Mouse (Mus musculus): ENCODE measurements around the gene Cdh15. TPM values are rescaled to one million over a fixed set of nuclear protein-coding genes. Genes with fewer than 3 reads are reported as not detected.

Cdh15 gene
- polyA plus RNA-seq, 1 experiment from 2014 or later: 0.59 TPM

DNA sequence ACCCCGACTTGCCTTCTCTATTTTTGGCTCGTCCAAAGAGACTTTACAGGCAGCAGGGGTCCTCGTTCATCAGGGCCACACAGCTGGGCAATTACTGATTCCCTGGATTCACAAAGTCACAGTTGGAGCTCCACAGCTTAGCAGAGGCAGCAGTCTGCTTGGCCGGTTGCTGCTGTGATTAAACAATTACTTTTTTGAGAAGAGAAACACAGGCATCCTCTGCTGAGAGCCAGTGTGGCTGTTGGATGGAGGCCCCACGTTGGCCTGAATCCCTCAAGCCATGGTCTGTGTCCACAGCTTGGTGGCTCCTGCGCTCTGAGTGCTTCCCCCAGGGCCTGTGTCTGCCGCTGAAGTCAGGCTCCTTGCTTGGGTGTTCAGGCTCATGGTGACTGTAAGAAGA is 33.2 kb upstream of the Cdh15 start:
- Histone ChIP-seq H3K4me2 (no peak overlapping the region), H3K9me3 (ENCODE audit: control insufficient read depth, low read length) (no peaks in the 10 kb centered on the region), H3K36me3 (ENCODE audit: control insufficient read depth, insufficient read depth, low read length) (no peaks in the 10 kb centered on the region; the same call in 1 of the 2 replicates), H3K4me3 (ENCODE audit: low read depth, low read length) (no peak overlapping the region), H3K9ac (ENCODE audit: low read length) (no peak overlapping the region), H3K27ac (ENCODE audit: low read depth, low read length) (no peak overlapping the region), H3K4me1 (ENCODE audit: control insufficient read depth, insufficient read depth, low read length) (peaks cover 5% of the 10 kb centered on the region), H3K27me3 (ENCODE audit: control insufficient read depth, insufficient read depth, low read length) (no peaks in the 10 kb centered on the region)
- DNase-seq (ENCODE audit: low spot score, missing footprints) (no peak), ATAC-seq (ENCODE audit: low FRiP score) (no peak)
- WGBS: 18% methylated on average over 7 of the region's 7 CpGs

DNA sequence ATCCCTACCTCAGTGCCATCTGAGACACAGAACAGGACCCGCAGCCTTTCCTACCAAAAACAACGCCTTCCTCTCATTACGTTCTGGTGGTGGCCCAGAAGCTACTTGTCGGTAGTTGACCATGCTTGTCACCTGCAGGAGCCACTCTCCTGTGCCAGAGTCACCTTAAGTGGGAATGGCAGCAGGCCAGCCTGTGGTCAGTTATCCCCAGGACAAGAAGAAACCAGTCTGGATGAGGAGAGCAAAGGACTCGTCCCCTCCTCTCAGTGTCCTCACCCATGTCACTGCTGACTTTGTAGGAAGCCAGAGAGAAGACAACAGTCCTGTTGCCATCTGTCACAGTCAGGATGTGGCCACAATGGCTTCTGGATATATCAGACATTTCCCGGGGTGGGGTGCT is 30.8 kb upstream of the Cdh15 start:
- H3K9me3 ChIP-seq (ENCODE audit: control insufficient read depth, low read length): no peaks in the 10 kb centered on the region
- 93% methylated on average over 6 of the region's 6 CpGs for WGBS
- H3K4me1 ChIP-seq (ENCODE audit: control insufficient read depth, insufficient read depth, low read length): peaks cover 5% of the 10 kb centered on the region
- no peak overlapping the region for H3K9ac ChIP-seq (ENCODE audit: low read length)
- no peak overlapping the region for H3K4me2 ChIP-seq
- H3K36me3 ChIP-seq (ENCODE audit: control insufficient read depth, insufficient read depth, low read length): no peaks in the 10 kb centered on the region; the same call in 1 of the 2 replicates
- no peaks in the 10 kb centered on the region for H3K27me3 ChIP-seq (ENCODE audit: control insufficient read depth, insufficient read depth, low read length)
- ATAC-seq (ENCODE audit: low FRiP score) (no peak), DNase-seq (ENCODE audit: low spot score, missing footprints) (peak; percentile 57)
- no peak overlapping the region for H3K27ac ChIP-seq (ENCODE audit: low read depth, low read length)
- no peak overlapping the region for H3K4me3 ChIP-seq (ENCODE audit: low read depth, low read length)

DNA sequence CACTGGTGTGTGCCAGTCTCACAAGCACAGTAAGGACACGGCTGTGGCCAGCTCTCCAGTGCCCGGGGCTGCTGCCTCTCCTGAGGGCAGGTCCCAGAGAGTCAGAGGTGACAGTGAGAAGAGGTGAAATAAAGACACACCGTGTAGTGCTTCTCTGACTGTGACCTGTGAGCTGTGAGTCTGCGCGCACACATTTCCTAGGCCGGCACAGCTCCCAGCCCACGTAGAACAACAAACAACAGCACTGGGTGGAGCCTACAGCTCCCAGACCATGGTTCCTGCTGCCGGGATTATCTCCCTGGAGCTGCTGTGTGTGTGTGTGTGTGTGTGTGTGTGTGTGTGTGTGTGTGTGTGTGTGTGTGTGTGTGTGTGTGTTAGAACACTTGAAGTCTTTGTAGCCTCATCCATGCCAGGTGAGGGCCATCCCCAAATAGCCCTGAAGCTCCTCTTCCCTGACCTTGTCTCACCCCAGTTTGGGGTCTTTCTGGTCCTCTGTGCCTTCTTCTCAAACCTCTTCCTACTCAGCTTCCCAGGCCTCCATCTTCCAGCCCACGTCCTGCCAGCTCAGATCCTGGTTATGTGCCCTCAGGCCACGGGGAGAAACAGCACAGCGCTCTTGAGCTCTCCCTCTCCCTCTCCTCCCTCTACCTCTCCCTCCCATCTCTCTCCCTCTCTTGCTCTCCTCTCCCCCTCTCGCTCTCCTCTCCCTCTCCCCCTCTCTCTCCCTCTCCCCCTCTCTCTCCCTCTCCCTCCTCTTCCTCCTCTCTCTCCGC is 29.9 kb upstream of the Cdh15 start:
- no peak for ATAC-seq (ENCODE audit: low FRiP score)
- H3K4me1 ChIP-seq (ENCODE audit: control insufficient read depth, insufficient read depth, low read length): peaks cover 5% of the 10 kb centered on the region

DNA sequence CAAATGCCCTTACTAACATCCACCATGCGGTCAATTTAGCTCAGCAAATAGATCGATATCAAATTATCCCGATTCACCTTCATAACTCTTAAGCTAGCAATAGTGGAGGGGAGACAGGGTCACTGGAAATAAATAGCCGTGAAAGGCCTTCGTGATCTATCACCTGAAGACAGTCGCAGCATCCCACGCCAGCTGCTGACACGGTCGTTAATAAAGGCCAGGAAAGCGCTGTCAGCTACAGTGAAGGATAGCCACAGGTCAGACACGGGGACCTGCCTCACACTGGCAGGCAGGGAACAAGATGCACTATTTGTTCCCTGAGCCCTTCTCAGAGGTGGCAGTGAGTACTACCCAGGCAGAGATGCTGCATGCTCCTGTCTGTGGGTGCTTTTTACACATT is 28.0 kb upstream of the Cdh15 start:
- Histone ChIP-seq H3K36me3 (ENCODE audit: control insufficient read depth, insufficient read depth, low read length) (no peaks in the 10 kb centered on the region), H3K27ac (ENCODE audit: low read depth, low read length) (no peak overlapping the region), H3K9me3 (ENCODE audit: control insufficient read depth, low read length) (no peaks in the 10 kb centered on the region), H3K4me1 (ENCODE audit: control insufficient read depth, insufficient read depth, low read length) (peaks cover 5% of the 10 kb centered on the region), H3K4me3 (ENCODE audit: low read depth, low read length) (no peak overlapping the region), H3K4me2 (no peak overlapping the region), H3K9ac (ENCODE audit: low read length) (no peak overlapping the region), H3K27me3 (ENCODE audit: control insufficient read depth, insufficient read depth, low read length) (no peaks in the 10 kb centered on the region)
- 91% methylated on average over 11 of the region's 11 CpGs for WGBS
- DNase-seq (ENCODE audit: low spot score, missing footprints) (peak; percentile 41), ATAC-seq (ENCODE audit: low FRiP score) (no peak)

More for the DNA sequence above, 29.9 kb upstream of the Cdh15 start:
- no peak overlapping the region for H3K4me2 ChIP-seq
- H3K9me3 ChIP-seq (ENCODE audit: control insufficient read depth, low read length): no peaks in the 10 kb centered on the region
- peak overlapping the region; percentile 14; the same call in 1 of the 2 replicates for H3K27ac ChIP-seq (ENCODE audit: low read depth, low read length)
- no peaks in the 10 kb centered on the region for H3K27me3 ChIP-seq (ENCODE audit: control insufficient read depth, insufficient read depth, low read length)
- no peaks in the 10 kb centered on the region; the same call in 1 of the 2 replicates for H3K36me3 ChIP-seq (ENCODE audit: control insufficient read depth, insufficient read depth, low read length)
- DNase-seq (ENCODE audit: low spot score, missing footprints): peak; percentile 85
- WGBS: 39% methylated on average over 13 of the region's 13 CpGs
- no peak overlapping the region for H3K9ac ChIP-seq (ENCODE audit: low read length)
- H3K4me3 ChIP-seq (ENCODE audit: low read depth, low read length): no peak overlapping the region

DNA sequence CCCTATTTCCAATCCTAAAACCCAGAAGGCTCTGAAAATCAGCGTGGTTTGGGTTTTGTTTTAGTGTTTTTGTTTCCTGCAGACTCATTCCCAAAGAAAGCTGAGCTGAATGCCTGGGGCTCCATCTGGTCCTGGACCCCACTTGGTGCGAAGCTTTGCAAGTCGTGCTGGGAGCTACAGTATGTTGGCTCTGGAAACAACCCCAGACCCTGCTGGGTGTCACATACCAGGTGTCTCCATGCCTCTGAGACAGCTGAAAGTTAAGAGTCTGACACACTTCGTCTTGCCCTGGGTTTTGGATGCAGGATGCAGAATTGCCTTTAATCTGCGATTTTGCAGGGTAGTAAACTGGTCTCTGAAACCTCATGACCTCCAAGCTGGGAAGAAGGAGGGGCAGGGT is 23.2 kb upstream of the Cdh15 start:
- Histone ChIP-seq H3K27me3 (ENCODE audit: control insufficient read depth, insufficient read depth, low read length) (no peaks in the 10 kb centered on the region), H3K36me3 (ENCODE audit: control insufficient read depth, insufficient read depth, low read length) (no peaks in the 10 kb centered on the region), H3K4me1 (ENCODE audit: control insufficient read depth, insufficient read depth, low read length) (no peaks in the 10 kb centered on the region; the same call in 1 of the 2 replicates), H3K4me3 (ENCODE audit: low read depth, low read length) (no peak overlapping the region), H3K9ac (ENCODE audit: low read length) (no peak overlapping the region), H3K27ac (ENCODE audit: low read depth, low read length) (no peak overlapping the region), H3K9me3 (ENCODE audit: control insufficient read depth, low read length) (no peaks in the 10 kb centered on the region), H3K4me2 (no peak overlapping the region)
- 39% methylated on average over 5 of the region's 5 CpGs for WGBS
- ATAC-seq (ENCODE audit: low FRiP score): no peak
- no peak for DNase-seq (ENCODE audit: low spot score, missing footprints)

DNA sequence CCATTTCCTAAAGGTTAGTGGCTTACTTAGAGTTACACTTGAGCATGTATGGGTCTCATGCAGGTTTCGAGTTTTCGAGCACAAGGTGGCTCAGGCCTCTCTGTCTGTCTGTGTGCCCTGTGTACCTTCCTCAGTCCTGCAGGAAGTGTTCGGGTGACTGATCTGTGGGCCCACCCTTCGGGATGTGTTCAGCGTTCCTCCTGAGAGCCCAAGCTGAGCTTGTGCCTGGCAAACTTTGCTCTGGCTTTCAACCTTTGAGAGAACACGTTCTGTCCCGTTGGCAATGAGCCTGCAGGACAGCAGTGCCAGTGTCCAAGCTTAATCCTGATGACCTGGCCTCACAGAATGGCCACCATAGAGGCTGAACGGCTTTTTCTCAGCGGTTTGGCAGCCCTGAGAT is 22.8 kb upstream of the Cdh15 start:
- ATAC-seq (ENCODE audit: low FRiP score) (no peak), DNase-seq (ENCODE audit: low spot score, missing footprints) (peak; percentile 81)
- no peak overlapping the region for H3K4me3 ChIP-seq (ENCODE audit: low read depth, low read length)
- H3K4me1 ChIP-seq (ENCODE audit: control insufficient read depth, insufficient read depth, low read length): no peaks in the 10 kb centered on the region; the same call in 1 of the 2 replicates
- H3K9ac ChIP-seq (ENCODE audit: low read length): no peak overlapping the region
- H3K27ac ChIP-seq (ENCODE audit: low read depth, low read length): no peak overlapping the region
- no peaks in the 10 kb centered on the region for H3K9me3 ChIP-seq (ENCODE audit: control insufficient read depth, low read length)
- H3K27me3 ChIP-seq (ENCODE audit: control insufficient read depth, insufficient read depth, low read length): no peaks in the 10 kb centered on the region
- H3K36me3 ChIP-seq (ENCODE audit: control insufficient read depth, insufficient read depth, low read length): no peaks in the 10 kb centered on the region
- no peak overlapping the region for H3K4me2 ChIP-seq
- 71% methylated on average over 9 of the region's 9 CpGs for WGBS

DNA sequence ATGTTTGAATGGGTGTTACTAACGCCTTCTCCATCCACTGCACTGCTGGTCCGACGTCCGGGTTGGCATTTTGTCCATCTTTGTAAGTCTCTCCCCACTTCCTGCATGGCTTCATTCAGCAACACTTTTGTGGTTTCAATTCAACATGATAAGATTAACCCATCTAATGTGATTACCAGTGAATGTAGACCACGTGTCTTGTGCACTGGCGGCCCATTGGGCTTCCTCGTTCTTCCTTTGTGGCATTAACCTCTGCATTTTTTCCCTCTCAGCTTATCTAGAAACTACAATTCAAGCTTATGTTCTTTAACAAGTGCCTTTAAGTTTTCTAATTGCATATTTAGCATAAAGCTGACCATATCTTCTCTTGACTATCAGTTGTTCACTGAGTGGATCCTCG is 22.4 kb upstream of the Cdh15 start:
- Histone ChIP-seq H3K9ac (ENCODE audit: low read length) (no peak overlapping the region), H3K9me3 (ENCODE audit: control insufficient read depth, low read length) (no peaks in the 10 kb centered on the region), H3K27ac (ENCODE audit: low read depth, low read length) (no peak overlapping the region), H3K4me3 (ENCODE audit: low read depth, low read length) (no peak overlapping the region), H3K36me3 (ENCODE audit: control insufficient read depth, insufficient read depth, low read length) (no peaks in the 10 kb centered on the region), H3K27me3 (ENCODE audit: control insufficient read depth, insufficient read depth, low read length) (no peaks in the 10 kb centered on the region), H3K4me1 (ENCODE audit: control insufficient read depth, insufficient read depth, low read length) (no peaks in the 10 kb centered on the region; the same call in 1 of the 2 replicates), H3K4me2 (no peak overlapping the region)
- peak; percentile 73 for DNase-seq (ENCODE audit: low spot score, missing footprints)
- WGBS: 75% methylated on average over 8 of the region's 8 CpGs
- no peak for ATAC-seq (ENCODE audit: low FRiP score)

DNA sequence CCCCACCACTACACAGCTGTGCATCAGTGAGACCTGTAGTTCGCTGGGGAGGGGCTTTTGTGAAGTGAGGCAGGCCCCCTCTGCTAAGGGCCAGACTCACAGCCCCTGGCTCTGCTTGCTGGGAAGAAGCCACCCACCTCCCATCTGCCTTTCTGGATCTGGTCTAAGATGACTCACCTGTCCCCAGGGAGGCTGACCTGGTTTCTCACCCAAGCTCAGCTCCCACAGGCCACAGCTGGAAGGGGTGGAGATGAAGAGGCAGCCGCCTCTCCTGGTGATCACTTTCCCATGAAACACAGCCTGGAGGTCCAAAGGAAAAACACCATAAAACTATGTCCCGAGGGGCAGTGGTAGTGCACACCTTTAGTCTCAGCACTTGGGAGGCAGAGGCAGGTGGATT is 18.4 kb upstream of the Cdh15 start:
- 78% methylated on average over 3 of the region's 3 CpGs for WGBS
- Histone ChIP-seq H3K4me2 (no peak overlapping the region), H3K9ac (ENCODE audit: low read length) (no peak overlapping the region), H3K4me1 (ENCODE audit: control insufficient read depth, insufficient read depth, low read length) (no peaks in the 10 kb centered on the region; the same call in 1 of the 2 replicates), H3K27ac (ENCODE audit: low read depth, low read length) (no peak overlapping the region), H3K9me3 (ENCODE audit: control insufficient read depth, low read length) (no peaks in the 10 kb centered on the region), H3K36me3 (ENCODE audit: control insufficient read depth, insufficient read depth, low read length) (no peaks in the 10 kb centered on the region), H3K27me3 (ENCODE audit: control insufficient read depth, insufficient read depth, low read length) (no peaks in the 10 kb centered on the region), H3K4me3 (ENCODE audit: low read depth, low read length) (no peak overlapping the region)
- DNase-seq (ENCODE audit: low spot score, missing footprints): no peak
- ATAC-seq (ENCODE audit: low FRiP score): no peak

DNA sequence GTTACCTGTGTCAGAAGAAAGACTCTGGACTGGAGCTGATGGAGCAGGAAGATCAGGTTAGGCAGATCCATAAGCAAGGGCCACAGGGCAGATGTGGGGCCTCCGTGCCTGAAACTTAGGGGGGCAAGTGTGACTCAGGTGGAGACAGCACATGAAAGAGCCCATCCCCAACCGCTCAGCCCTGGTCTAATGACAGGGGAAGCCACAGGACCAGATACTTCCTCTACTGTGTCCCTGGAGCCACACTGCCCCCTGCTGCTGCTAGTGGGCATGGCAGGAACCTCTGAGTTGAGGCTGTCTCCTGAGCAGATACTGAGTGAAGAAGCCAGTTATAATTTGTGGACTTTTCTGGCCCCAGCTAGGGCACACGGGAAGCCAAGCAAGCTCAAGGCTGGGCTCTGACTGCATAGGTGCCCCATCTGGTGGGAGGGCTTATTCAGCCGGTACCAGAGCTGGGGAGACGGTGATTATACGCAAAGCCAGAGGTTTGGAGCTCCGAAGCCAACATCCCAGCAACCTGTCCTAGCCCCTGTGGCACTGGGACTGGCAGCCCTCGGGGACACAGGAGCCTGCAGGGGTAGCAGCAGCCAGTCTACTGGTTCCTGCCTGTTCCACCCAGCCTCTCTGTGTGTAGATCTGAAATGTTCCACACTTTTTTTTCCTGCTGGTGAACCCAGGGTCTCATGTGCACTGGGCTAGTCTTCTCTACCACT is 17.3 kb upstream of the Cdh15 start:
- H3K27ac ChIP-seq (ENCODE audit: low read depth, low read length): no peak overlapping the region
- no peaks in the 10 kb centered on the region; the same call in 1 of the 2 replicates for H3K4me1 ChIP-seq (ENCODE audit: control insufficient read depth, insufficient read depth, low read length)
- no peaks in the 10 kb centered on the region for H3K9me3 ChIP-seq (ENCODE audit: control insufficient read depth, low read length)
- H3K4me2 ChIP-seq: no peak overlapping the region
- 47% methylated on average over 8 of the region's 8 CpGs for WGBS
- DNase-seq (ENCODE audit: low spot score, missing footprints): peak; percentile 100
- ATAC-seq (ENCODE audit: low FRiP score): peak; percentile 79
- no peak overlapping the region for H3K4me3 ChIP-seq (ENCODE audit: low read depth, low read length)
- H3K9ac ChIP-seq (ENCODE audit: low read length): no peak overlapping the region
- H3K27me3 ChIP-seq (ENCODE audit: control insufficient read depth, insufficient read depth, low read length): no peaks in the 10 kb centered on the region
- H3K36me3 ChIP-seq (ENCODE audit: control insufficient read depth, insufficient read depth, low read length): no peaks in the 10 kb centered on the region
